Mouse (Mus musculus) heart, embryonic 16.5 days (tissue): ENCODE data around the gene Nubp1. TPM values are rescaled to one million over a fixed set of nuclear protein-coding genes. Genes with fewer than 3 reads are reported as not detected.

ENCODE experiments used
- ATAC-seq: fragments of 200-750 bp; cut with Nextera tagmentation; replicated peaks from 2 replicates; pipeline ENCODE4 v1.8.0; 2017; ENCODE audit warnings: moderate number of reproducible peaks; ENCODE audit not compliant: insufficient read depth, low FRiP score; ENCODE audit errors: extremely low read depth
- H3K27ac ChIP-seq: fragments of 300-500 bp; sonication (generic); 2 replicates; pipeline ENCODE4 v1.5.1; 2014; ENCODE audit warnings: mild to moderate bottlenecking, low read length, control low read depth, moderate library complexity
- H3K27me3 ChIP-seq: fragments of 300-500 bp; sonication (generic); 2 replicates; pipeline ENCODE4 v1.6.1; 2014; ENCODE audit warnings: low read length, mixed read lengths; ENCODE audit not compliant: control insufficient read depth, insufficient read depth
- H3K36me3 ChIP-seq: fragments of 300-500 bp; sonication (generic); 2 replicates; pipeline ENCODE4 v1.6.1; 2014; ENCODE audit not compliant: control insufficient read depth, insufficient read depth
- H3K4me1 ChIP-seq: fragments of 300-500 bp; sonication (generic); 2 replicates; pipeline ENCODE4 v1.6.1; 2014; ENCODE audit warnings: low read length, mixed read lengths; ENCODE audit not compliant: control insufficient read depth, insufficient read depth
- H3K4me2 ChIP-seq: fragments of 300-500 bp; sonication (generic); 2 replicates; pipeline ENCODE4 v1.6.1; 2014; ENCODE audit warnings: low read depth, mild to moderate bottlenecking, control low read depth, low read length
- H3K4me3 ChIP-seq: fragments of 300-500 bp; sonication (generic); 2 replicates; pipeline ENCODE4 v1.5.1; 2014; ENCODE audit warnings: mild to moderate bottlenecking, control low read depth, low read length
- H3K9ac ChIP-seq: fragments of 300-500 bp; sonication (generic); 2 replicates; pipeline ENCODE4 v1.6.1; 2014; ENCODE audit warnings: low read length, control low read depth
- H3K9me3 ChIP-seq: fragments of 300-500 bp; sonication (generic); replicated peaks from 2 replicates; pipeline ENCODE4 v1.6.1; 2016; ENCODE audit warnings: low read length; ENCODE audit not compliant: control insufficient read depth
- WGBS: fragments of 180-500 bp; shearing (Covaris S2); extraction: QIAGEN DNeasy Blood & Tissue Kit; methylation state at CpG from one replicate; pipeline ENCODE4 v1.1.7; 2014; 5-methylcytosine and 5-hydroxymethylcytosine counted together
- polyA plus RNA-seq: library from polyadenylated mRNA; unstranded; fragments of >200 nt; fragmentation: Nextera tagmentation; extraction: Ambion mirVana; gene quantifications from 2 replicates; pipeline ENCODE4 v1.2.1, GENCODE M21; 2015

The Nubp1 gene
- polyA plus RNA-seq, 1 experiment from 2014 or later, result 42.9 TPM

DNA sequence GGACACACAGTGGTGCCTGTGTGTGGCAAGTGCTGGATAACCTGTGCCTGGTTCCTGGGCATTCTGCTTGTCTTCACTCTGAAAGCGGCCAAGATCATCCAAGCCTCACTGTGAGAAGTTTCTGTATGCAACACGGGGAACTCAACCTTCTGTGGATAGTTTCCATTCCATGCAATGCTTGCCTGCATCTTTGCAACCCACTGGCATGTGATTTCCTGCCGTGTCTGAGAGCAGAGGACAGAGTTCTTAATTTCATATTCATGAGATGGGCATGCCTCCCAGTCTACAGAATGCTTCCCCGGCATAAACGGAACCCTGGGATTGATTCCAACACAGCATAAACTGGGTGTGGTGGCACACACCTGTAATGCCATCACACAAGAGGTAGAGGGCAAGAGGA is 26.3 kb downstream of the Nubp1 start:
- Histone ChIP-seq H3K4me1 (no peaks in the 10 kb centered on the region), H3K9me3 (no peaks in the 10 kb centered on the region), H3K36me3 (no peaks in the 10 kb centered on the region), H3K27ac (no peak overlapping the region), H3K27me3 (no peaks in the 10 kb centered on the region), H3K4me3 (no peak overlapping the region), H3K4me2 (no peak overlapping the region), H3K9ac (no peak overlapping the region)
- 78% methylated on average over 5 of the region's 5 CpGs for WGBS
- ATAC-seq, result no peak

GRCm38 (mm10) chr16:10441328-10441727 is 29.6 kb downstream of the Nubp1 start:
- WGBS, result 79% methylated on average over 6 of the region's 6 CpGs
- Histone ChIP-seq H3K9ac (no peak overlapping the region), H3K36me3 (no peaks in the 10 kb centered on the region), H3K4me3 (no peak overlapping the region), H3K4me2 (no peak overlapping the region), H3K27me3 (no peaks in the 10 kb centered on the region), H3K27ac (no peak overlapping the region), H3K4me1 (no peaks in the 10 kb centered on the region), H3K9me3 (no peaks in the 10 kb centered on the region)
- no peak for ATAC-seq

GRCm38 (mm10) chr16:10441761-10442160 is 30.0 kb downstream of the Nubp1 start:
- Histone ChIP-seq H3K9me3 (no peaks in the 10 kb centered on the region), H3K4me3 (no peak overlapping the region), H3K4me2 (no peak overlapping the region), H3K27me3 (no peaks in the 10 kb centered on the region), H3K27ac (no peak overlapping the region), H3K4me1 (no peaks in the 10 kb centered on the region), H3K36me3 (no peaks in the 10 kb centered on the region), H3K9ac (no peak overlapping the region)
- no peak for ATAC-seq
- 74% methylated on average over 4 of the region's 4 CpGs for WGBS

GRCm38 (mm10) chr16:10443723-10444122 is 32.0 kb downstream of the Nubp1 start:
- Histone ChIP-seq H3K4me3 (no peak overlapping the region), H3K36me3 (no peaks in the 10 kb centered on the region), H3K27ac (no peak overlapping the region), H3K9ac (no peak overlapping the region), H3K4me1 (no peaks in the 10 kb centered on the region), H3K4me2 (no peak overlapping the region), H3K27me3 (no peaks in the 10 kb centered on the region), H3K9me3 (no peaks in the 10 kb centered on the region)
- ATAC-seq, result no peak

- H3K9me3 ChIP-seq, result no peaks in the 10 kb centered on the region
- H3K27me3 ChIP-seq, result 0 out of 2 replicates have a peak, but pooled peaks cover 2% of the 10 kb centered on the region
- WGBS, result 34% methylated on average over 13 of the region's 13 CpGs
- no peak overlapping the region for H3K27ac ChIP-seq
- peak overlapping the region; percentile 55 for H3K4me2 ChIP-seq
- peaks cover 4% of the 10 kb centered on the region; the same call in 1 of the 2 replicates for H3K4me1 ChIP-seq
- H3K4me3 ChIP-seq, result peak overlapping the region; percentile 33
- no peaks in the 10 kb centered on the region for H3K36me3 ChIP-seq
- peak overlapping the region; percentile 39 for H3K9ac ChIP-seq
- ATAC-seq, result no peak
Observed at GRCm38 (mm10) chr16:10446573-10447263, 35.0 kb downstream of the Nubp1 start.

- peaks cover 9% of the 10 kb centered on the region for H3K4me1 ChIP-seq
- H3K4me3 ChIP-seq, result peak within 1 kb of the TSS; percentile 33
- H3K27ac ChIP-seq, result no peak within 1 kb of the TSS
- no peaks in the 10 kb centered on the region for H3K9me3 ChIP-seq
- no peaks in the 10 kb centered on the region for H3K36me3 ChIP-seq
- peak within 1 kb of the TSS; percentile 39 for H3K9ac ChIP-seq
- no peak; the same call in 1 of the 2 replicates for ATAC-seq
- 12% methylated on average over 12 of the region's 12 CpGs for WGBS
- 0 out of 2 replicates have a peak, but pooled peaks cover 2% of the 10 kb centered on the region for H3K27me3 ChIP-seq
- H3K4me2 ChIP-seq, result peak within 1 kb of the TSS; percentile 55
Observed at GRCm38 (mm10) chr16:10447264-10447594, 35.5 kb downstream of the Nubp1 start, which contains the start of gene Tvp23a. Tvp23a (minus strand) TSS chr16:10447362.

DNA sequence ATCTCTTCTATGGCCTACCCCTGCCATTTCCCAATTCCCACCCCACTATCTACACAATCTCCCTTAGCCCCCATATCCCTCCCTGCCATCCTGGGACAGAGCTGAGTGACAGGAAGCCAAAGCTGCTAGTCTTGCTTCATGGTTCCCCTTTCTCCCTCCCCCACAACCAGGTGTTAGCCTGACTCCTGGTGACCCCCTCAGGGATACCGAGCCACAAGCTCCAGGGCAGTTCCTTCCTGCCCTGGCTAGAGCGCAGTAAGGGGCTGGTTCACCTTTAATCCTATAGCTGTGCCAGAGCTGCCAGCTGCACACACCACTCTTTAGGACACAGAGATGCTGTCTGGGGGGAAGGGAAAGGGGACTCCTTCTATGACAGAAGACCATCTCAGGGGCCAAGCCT is 36.0 kb downstream of the Nubp1 start:
- no peak for ATAC-seq
- Histone ChIP-seq H3K9ac (peak overlapping the region; percentile 39), H3K27ac (no peak overlapping the region), H3K4me1 (peaks cover 14% of the 10 kb centered on the region), H3K36me3 (no peaks in the 10 kb centered on the region), H3K4me3 (no peak overlapping the region), H3K27me3 (0 out of 2 replicates have a peak, but pooled peaks cover 2% of the 10 kb centered on the region), H3K4me2 (peak overlapping the region; percentile 55), H3K9me3 (no peaks in the 10 kb centered on the region)
- 71% methylated on average over 2 of the region's 2 CpGs for WGBS

GRCm38 (mm10) chr16:10448931-10449330 is 37.2 kb downstream of the Nubp1 start:
- Histone ChIP-seq H3K36me3 (no peaks in the 10 kb centered on the region), H3K27me3 (0 out of 2 replicates have a peak, but pooled peaks cover 5% of the 10 kb centered on the region), H3K4me3 (no peak overlapping the region), H3K9ac (no peak overlapping the region), H3K27ac (no peak overlapping the region), H3K4me1 (peaks cover 19% of the 10 kb centered on the region), H3K4me2 (no peak overlapping the region), H3K9me3 (no peaks in the 10 kb centered on the region)
- ATAC-seq, result no peak
- 82% methylated on average over 9 of the region's 9 CpGs for WGBS

DNA sequence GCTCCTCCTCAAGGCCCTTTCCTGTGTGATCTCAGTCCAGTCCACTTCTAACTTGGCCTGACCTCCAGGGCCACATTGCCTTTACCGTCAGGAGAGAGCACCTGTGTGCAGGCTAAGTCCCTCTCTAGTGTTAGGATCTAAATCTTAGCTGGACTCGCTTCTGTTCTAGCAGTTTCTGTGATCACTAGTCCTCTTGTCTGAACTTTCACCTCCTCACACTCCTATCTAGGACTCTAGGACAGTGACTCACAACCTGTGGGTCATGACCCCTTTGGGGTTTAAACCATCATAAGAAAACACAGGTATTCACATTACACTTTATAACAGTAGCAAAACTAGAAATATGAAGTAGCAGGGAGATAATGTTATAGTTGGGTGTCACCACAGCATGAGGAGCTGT is 40.2 kb downstream of the Nubp1 start:
- Histone ChIP-seq H3K4me2 (no peak overlapping the region), H3K4me3 (no peak overlapping the region), H3K27me3 (0 out of 2 replicates have a peak, but pooled peaks cover 5% of the 10 kb centered on the region), H3K27ac (peak overlapping the region; percentile 38; the same call in 1 of the 2 replicates), H3K4me1 (peaks cover 19% of the 10 kb centered on the region), H3K9me3 (no peaks in the 10 kb centered on the region), H3K9ac (no peak overlapping the region), H3K36me3 (no peaks in the 10 kb centered on the region)
- no peak for ATAC-seq
- WGBS, result 69% methylated on average over 2 of the region's 2 CpGs
